Mouse (Mus musculus) adrenal gland, postnatal 25 days (tissue): Measurements from ENCODE around the gene Snx18. TPM values are rescaled to one million over a fixed set of nuclear protein-coding genes. Genes with fewer than 3 reads are reported as not detected.

Experiments used
- DNase-seq: peaks from one replicate; pipeline ENCODE4 v3.0.0; 2021; ENCODE audit warnings: mixed read lengths
- total RNA-seq: library from RNA; stranded (reverse); gene quantifications from 2 replicates; pipeline ENCODE4 v1.2.3, GENCODE M21; 2021

Gene Snx18
- total RNA-seq, 1 experiment from 2014 or later: 23.2 TPM

- no peak for DNase-seq
Measured at GRCm38 (mm10) chr13:113596821-113597541, 21.4 kb downstream of the Snx18 start.

DNA sequence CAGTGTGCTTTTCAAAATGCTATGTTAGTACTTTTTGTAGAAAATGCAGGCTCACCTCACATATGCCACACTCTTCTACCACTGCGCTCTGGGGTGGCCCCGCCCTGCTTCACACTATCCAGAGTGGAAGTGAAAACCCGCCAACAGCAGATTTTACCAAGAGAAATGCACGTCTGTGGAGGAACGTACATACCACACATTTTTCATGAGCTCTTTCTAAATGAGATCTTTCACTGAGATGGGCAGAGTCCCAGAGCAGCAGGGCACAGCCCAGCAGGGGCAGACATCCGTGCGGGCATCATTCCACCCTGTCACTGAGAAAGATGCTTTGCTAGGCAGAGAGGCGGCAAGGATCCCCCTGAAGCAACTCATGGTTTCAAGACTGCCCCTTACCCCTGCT lies 22.4 kb downstream of the Snx18 start:
- DNase-seq: no peak

- DNase-seq: no peak
Measured at GRCm38 (mm10) chr13:113595219-113595618, 23.1 kb downstream of the Snx18 start.

- no peak for DNase-seq
Measured at GRCm38 (mm10) chr13:113594361-113594760, 24.0 kb downstream of the Snx18 start.

- no peak for DNase-seq
Measured at GRCm38 (mm10) chr13:113593711-113594110, 24.7 kb downstream of the Snx18 start.

GRCm38 (mm10) chr13:113592703-113593200 lies 25.6 kb downstream of the Snx18 start:
- DNase-seq: no peak

- DNase-seq: no peak
Measured at GRCm38 (mm10) chr13:113591336-113591735, 27.0 kb downstream of the Snx18 start.

DNA sequence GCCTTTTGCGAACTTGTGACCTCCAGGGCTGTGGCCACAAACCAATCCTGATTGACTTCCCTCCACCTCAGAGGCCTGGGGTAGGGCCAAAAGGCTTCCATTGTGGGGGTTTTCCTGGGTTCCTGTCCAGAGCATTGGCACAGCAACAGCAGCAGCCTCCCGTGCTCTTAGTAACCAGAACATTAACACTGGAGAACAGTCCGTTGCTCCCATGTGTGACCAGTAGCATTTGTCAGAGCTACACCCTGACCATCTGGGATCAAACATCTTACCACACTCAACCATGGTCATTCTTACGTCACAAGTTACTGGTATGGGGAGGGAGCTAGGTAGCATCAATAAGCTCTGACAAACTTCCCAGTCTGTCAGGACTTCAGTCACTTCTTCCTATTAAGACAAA lies 28.1 kb downstream of the Snx18 start:
- no peak for DNase-seq

DNA sequence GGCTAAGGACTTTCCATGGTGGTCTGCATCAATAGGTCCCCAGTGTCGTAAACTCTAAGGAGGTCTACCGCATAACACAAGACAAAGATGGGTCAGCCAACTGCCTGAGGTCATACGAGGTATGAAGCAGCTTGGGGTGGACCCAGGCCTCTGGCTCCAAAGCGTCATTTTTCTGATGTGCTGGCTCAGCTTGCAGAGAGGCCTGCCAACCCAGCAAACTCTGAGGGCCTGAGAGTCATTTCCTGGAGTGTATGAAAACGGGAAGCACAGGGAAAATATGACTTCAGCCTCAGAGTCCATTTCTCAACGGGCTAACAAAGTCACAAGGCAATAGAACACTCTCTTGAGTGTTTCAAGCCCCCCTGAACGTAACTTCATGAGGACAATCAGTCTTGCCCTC lies 28.9 kb downstream of the Snx18 start:
- DNase-seq: no peak

DNA sequence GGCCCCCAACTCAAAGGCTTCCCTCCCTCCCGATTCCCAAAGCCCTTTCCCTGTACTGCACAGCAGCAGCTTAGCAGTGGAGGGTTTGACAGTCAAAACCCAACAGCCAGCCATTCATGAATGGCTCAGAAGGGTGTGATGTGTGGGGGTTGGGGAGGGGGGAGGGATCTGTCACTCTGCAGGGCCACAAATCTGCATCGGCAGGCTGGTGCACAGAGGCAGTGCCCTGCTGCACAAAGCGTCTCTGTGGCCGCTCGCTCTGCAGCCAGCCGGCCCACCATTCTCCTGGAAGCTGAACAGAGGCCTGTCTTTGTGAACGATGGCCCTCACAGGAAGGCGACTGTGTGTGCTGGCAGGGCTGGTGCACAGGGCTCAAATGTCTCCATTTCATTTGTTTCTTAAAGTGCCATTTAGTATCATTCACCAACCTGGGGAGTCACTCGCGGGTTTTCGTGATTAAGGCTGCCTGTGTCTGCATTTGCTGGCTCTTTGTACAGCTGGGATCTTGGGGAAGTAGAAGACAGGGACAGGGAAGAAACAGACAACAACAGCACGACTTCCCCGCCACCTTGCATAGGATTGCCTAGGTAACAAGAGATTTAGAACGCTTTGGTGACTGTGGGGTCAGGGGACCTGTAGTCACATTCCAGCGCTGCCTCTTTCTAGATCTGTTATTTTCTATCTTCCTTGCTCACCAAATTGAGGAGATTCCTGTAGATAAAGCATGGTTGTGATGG lies 31.0 kb downstream of the Snx18 start:
- DNase-seq: no peak

GRCm38 (mm10) chr13:113585606-113586005 lies 32.8 kb downstream of the Snx18 start:
- no peak for DNase-seq

DNA sequence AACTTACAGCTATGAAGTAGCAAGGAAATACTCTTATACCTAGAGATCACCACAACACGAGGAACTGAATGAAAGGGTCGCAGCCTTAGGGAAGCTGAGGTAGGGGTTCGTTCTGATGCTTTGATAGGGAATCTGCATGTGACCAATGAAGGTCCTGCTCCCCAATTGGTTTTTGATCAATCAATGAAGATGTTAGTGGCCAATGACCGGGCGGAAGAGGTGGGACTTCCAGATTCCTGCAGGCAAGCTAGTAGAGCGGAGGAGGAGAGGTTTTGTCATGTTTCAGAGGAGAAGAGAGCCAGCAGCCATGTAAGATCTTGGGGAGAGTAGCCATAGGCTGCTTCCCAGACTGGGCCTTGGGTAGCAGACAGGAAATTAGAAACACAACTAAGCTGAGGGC lies 33.9 kb downstream of the Snx18 start:
- no peak for DNase-seq

DNA sequence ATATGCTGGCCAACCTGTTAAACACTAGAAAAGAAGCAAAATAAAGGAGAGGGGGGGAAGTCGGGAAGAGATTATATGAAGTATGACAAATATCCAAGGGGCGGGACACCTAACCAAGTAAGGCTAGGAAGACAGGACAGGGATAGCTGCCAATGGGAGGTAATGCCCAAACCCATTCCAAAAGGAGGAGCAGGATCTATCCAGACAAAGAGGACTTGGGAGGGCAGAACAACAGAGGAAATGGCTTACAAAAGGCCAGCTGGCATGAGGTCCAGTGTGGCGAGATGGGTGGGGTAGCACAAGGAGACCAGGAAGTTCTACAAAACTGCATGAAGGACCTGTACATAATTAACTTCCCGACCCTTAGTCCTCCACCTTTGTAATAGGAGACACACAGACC lies 34.8 kb downstream of the Snx18 start:
- no peak for DNase-seq

DNA sequence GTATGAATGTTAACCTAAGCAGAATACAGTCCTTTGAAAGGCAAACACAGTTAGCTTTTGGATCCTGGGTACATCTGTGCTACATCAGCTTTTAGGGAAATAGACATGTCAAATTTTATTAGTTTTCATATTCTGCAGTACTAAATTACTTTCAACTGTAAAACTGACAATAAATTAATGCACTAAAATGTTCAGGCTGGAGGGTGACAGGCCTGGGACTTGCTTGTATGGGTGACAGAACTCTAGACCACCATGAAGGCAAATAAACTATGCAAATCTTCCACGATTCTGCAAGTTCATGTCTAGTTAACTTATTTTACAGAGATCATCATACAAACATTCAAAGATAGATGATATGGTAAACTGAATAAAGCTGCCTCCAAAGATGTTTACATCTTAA lies 36.3 kb downstream of the Snx18 start:
- no peak for DNase-seq

DNA sequence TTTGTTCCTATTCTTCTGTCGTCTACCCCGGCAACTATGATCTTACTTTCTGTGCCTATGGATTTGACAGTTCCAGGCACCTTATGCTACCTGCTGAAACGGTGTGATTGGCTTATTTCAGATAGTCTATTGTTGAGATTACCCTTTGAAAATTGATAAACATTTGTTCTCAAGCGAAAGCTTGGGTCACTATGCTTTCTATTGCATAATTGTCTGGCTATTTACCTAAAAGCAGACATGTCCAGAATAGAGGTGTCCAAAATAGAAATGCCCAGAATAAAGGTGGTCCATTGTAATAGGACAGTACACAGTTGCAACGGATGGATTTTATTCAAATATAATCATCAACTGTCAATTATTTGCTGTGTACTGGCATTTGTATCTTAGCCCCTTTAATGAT lies 36.9 kb downstream of the Snx18 start:
- DNase-seq: no peak

- DNase-seq: no peak
Measured at GRCm38 (mm10) chr13:113580400-113580790, 38.0 kb downstream of the Snx18 start.

GRCm38 (mm10) chr13:113579788-113580399 lies 38.5 kb downstream of the Snx18 start:
- DNase-seq: no peak

DNA sequence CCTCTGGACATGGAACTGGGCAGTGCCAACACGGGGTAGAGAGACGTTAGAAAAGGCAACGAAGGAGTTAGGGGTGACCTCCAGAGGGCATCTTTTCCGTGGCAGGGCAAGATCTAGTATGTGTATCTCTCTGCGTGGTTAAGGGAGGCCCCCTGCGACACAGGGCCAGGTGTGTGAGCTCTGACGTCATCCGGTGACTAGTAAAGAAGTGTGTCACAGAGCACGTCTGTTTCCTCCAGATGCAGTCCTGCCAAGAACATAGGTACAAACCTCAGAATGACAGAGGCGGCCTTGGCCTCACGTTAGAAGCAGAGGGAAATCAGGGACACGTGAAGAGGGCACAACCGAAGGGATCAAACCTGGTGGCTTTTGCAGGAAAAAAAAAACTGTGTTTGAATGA lies 44.1 kb downstream of the Snx18 start:
- DNase-seq: no peak

DNA sequence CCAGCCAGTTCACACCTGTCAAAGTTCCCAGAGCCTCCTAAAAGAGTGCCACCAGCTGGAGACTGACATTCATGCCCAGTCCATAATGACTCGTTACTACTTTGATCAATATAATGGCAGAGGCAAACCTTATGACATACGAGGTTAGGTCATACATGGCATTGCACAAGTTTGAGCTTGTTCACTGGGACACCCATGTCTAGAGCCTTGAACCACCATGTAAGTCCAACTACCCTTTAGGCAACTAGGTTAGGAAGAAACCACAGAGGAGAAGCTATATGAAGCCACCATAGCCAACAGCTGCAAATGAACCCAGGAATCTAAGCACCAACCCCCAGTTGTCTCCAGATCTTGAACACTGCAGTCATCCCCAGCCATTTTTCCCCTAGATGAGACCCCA lies 45.0 kb downstream of the Snx18 start:
- DNase-seq: no peak

GRCm38 (mm10) chr13:113572046-113572686 lies 46.2 kb downstream of the Snx18 start:
- no peak for DNase-seq

- no peak for DNase-seq
Measured at GRCm38 (mm10) chr13:113569526-113569925, 48.8 kb downstream of the Snx18 start.

- no peak for DNase-seq
Measured at GRCm38 (mm10) chr13:113566951-113567350, 51.4 kb downstream of the Snx18 start.

DNA sequence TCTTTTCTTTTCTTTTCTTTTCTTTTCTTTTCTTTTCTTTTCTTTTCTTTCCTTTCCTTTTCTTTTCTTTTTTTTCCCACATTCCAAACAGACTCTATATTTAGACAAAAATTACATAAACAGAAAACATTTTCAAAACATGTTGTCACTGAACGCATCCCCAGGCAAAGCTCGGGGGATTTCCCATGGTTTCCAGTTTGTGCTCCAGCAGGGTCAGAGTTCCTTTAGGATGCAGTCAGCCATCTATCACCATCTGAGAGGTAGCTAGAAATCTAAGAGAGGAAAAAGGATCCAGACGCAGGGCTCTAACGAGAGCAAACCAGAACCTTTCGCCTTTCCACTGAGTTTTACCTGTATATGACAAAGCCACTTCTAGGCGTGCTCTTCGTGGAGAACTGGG lies 52.0 kb downstream of the Snx18 start:
- DNase-seq: no peak
